Mouse (Mus musculus): ENCODE data around the gene Dnaja2. TPM values are rescaled to one million over a fixed set of nuclear protein-coding genes. Genes with fewer than 3 reads are reported as not detected.

Dnaja2 gene
- polyA plus RNA-seq, 1 experiment from 2014 or later: 130 TPM

DNA sequence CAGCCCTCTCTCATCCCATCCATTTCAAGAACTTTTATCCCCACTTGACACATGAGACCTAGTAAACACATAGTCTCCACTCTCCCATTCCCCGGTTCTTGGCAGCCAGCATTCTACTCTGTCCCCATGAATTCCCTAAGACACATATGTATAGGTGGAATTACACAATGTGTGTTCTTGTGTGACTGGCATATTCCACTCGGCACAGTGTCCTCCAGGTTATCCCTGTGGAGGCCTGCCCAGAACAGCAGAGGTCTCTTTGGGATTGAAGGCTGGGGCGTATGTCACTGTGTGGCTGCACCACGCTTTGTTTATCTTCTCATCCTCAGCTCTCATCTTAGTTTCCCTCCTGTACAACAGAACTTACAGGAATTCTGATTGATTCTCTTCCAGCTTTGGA is 34.6 kb downstream of the Dnaja2 start:
- Histone ChIP-seq H3K4me3 (no peak overlapping the region), H3K4me2 (no peak overlapping the region), H3K9me3 (replicated peaks) (no peaks in the 10 kb centered on the region), H3K27me3 (no peaks in the 10 kb centered on the region), H3K9ac (no peak overlapping the region), H3K4me1 (replicated peaks) (peaks cover 2% of the 10 kb centered on the region; the same call in 1 of the 2 replicates), H3K27ac (no peak overlapping the region), H3K36me3 (peaks cover 3% of the 10 kb centered on the region; the same call in 1 of the 2 replicates)
- no peak for ATAC-seq (replicated peaks; ENCODE audit: insufficient number of reproducible peaks, insufficient read depth, low FRiP score, low read depth)
- 91% methylated on average over 4 of the region's 4 CpGs for WGBS

- peaks cover 3% of the 10 kb centered on the region; the same call in 1 of the 2 replicates for H3K4me1 ChIP-seq (replicated peaks)
- peaks cover 3% of the 10 kb centered on the region; the same call in 1 of the 2 replicates for H3K36me3 ChIP-seq
- no peaks in the 10 kb centered on the region for H3K9me3 ChIP-seq (replicated peaks)
- 84% methylated on average over 10 of the region's 10 CpGs for WGBS
- H3K4me2 ChIP-seq: no peak overlapping the region
- ATAC-seq (replicated peaks; ENCODE audit: insufficient number of reproducible peaks, insufficient read depth, low FRiP score, low read depth): no peak
- H3K27me3 ChIP-seq: no peaks in the 10 kb centered on the region
- no peak overlapping the region for H3K9ac ChIP-seq
- no peak overlapping the region for H3K4me3 ChIP-seq
- no peak overlapping the region for H3K27ac ChIP-seq
Measured at GRCm38 (mm10) chr8:85517956-85518355, 37.2 kb downstream of the Dnaja2 start.

DNA sequence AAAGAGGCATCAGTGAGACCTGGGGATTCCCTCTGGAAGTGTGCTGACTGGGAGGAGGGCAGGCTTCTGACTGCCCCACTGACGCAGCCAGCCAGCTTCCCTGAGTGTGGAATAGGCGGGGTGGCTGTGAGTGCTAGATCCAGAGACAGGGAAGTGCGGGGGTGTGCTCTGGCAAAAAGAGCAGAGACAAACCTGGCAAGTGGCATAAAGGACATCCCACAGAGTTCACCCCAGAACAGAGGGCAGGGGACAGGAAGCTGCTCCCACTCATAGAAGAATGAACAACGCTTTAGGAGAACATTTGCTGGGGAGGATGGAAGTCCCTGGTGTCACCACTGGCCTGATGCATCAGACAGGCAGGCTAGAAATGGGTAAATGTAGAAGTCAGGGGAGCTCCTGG is 37.8 kb downstream of the Dnaja2 start:
- H3K27ac ChIP-seq: no peak overlapping the region
- no peak overlapping the region for H3K9ac ChIP-seq
- ATAC-seq (replicated peaks; ENCODE audit: insufficient number of reproducible peaks, insufficient read depth, low FRiP score, low read depth): no peak
- no peaks in the 10 kb centered on the region for H3K27me3 ChIP-seq
- H3K9me3 ChIP-seq (replicated peaks): no peaks in the 10 kb centered on the region
- H3K4me1 ChIP-seq (replicated peaks): peaks cover 3% of the 10 kb centered on the region; the same call in 1 of the 2 replicates
- no peak overlapping the region for H3K4me2 ChIP-seq
- WGBS: 63% methylated on average over 4 of the region's 4 CpGs
- no peak overlapping the region for H3K4me3 ChIP-seq
- peaks cover 3% of the 10 kb centered on the region; the same call in 1 of the 2 replicates for H3K36me3 ChIP-seq

- 62% methylated on average over 7 of the region's 7 CpGs for WGBS
- Histone ChIP-seq H3K9me3 (replicated peaks) (no peaks in the 10 kb centered on the region), H3K27ac (no peak overlapping the region), H3K36me3 (peaks cover 3% of the 10 kb centered on the region; the same call in 1 of the 2 replicates), H3K4me1 (replicated peaks) (peaks cover 3% of the 10 kb centered on the region; the same call in 1 of the 2 replicates), H3K4me3 (no peak overlapping the region), H3K9ac (no peak overlapping the region), H3K27me3 (no peaks in the 10 kb centered on the region), H3K4me2 (no peak overlapping the region)
- no peak for ATAC-seq (replicated peaks; ENCODE audit: insufficient number of reproducible peaks, insufficient read depth, low FRiP score, low read depth)
Measured at GRCm38 (mm10) chr8:85515391-85515790, 39.8 kb downstream of the Dnaja2 start.

GRCm38 (mm10) chr8:85513283-85513682 is 41.9 kb downstream of the Dnaja2 start:
- Histone ChIP-seq H3K36me3 (no peaks in the 10 kb centered on the region), H3K9me3 (replicated peaks) (no peaks in the 10 kb centered on the region), H3K27ac (no peak overlapping the region), H3K4me3 (no peak overlapping the region), H3K4me1 (replicated peaks) (peaks cover 3% of the 10 kb centered on the region; the same call in 1 of the 2 replicates), H3K27me3 (no peaks in the 10 kb centered on the region), H3K4me2 (no peak overlapping the region), H3K9ac (no peak overlapping the region)
- 72% methylated on average over 4 of the region's 4 CpGs for WGBS
- no peak for ATAC-seq (replicated peaks; ENCODE audit: insufficient number of reproducible peaks, insufficient read depth, low FRiP score, low read depth)

DNA sequence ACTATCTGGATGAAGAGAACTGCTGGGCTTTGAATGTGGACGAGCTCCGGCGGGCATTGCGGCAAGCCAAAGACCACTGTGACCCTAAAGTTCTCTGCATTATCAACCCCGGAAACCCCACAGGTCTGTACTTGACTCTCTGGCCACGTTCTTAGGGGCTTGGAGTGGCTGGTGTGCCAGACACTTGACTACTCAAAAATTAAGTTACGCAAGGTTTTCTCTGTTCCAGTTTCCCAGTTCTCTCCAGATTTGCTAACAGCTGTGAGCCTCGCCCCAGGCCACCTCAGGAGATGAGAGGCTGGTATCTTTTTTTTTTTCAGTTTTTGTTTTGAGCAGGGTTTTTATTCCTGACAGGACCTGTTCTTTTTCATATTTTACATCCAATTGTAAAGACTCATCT is 42.9 kb downstream of the Dnaja2 start:
- no peak overlapping the region for H3K4me3 ChIP-seq
- H3K4me2 ChIP-seq: no peak overlapping the region
- H3K9ac ChIP-seq: no peak overlapping the region
- no peaks in the 10 kb centered on the region for H3K9me3 ChIP-seq (replicated peaks)
- no peaks in the 10 kb centered on the region for H3K36me3 ChIP-seq
- H3K27me3 ChIP-seq: no peaks in the 10 kb centered on the region
- no peak for ATAC-seq (replicated peaks; ENCODE audit: insufficient number of reproducible peaks, insufficient read depth, low FRiP score, low read depth)
- WGBS: 89% methylated on average over 8 of the region's 8 CpGs
- H3K27ac ChIP-seq: no peak overlapping the region
- peaks cover 3% of the 10 kb centered on the region; the same call in 1 of the 2 replicates for H3K4me1 ChIP-seq (replicated peaks)

DNA sequence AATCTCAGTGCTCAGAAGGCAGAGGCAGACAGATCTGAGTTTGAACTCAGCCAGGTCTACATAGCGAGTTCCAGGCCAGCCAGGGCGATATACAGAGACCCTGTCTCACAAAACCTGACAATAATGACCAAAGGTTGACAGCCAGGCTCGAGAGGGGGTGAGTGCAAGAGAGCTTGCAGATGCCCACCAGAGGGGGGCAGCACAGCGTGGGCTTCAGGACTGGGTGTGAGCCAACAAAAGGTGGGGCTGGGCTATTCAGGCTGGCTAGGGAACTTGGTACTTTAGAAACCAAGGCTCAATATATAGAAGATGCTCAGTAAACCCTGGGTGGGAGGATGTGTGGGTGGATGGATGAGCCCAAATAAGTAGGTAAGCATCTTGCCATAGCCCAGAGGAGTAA is 46.5 kb downstream of the Dnaja2 start:
- no peaks in the 10 kb centered on the region for H3K4me1 ChIP-seq (replicated peaks)
- 74% methylated on average over 4 of the region's 4 CpGs for WGBS
- no peak overlapping the region for H3K4me3 ChIP-seq
- no peak overlapping the region for H3K27ac ChIP-seq
- no peaks in the 10 kb centered on the region for H3K9me3 ChIP-seq (replicated peaks)
- no peak for ATAC-seq (replicated peaks; ENCODE audit: insufficient number of reproducible peaks, insufficient read depth, low FRiP score, low read depth)
- H3K36me3 ChIP-seq: no peaks in the 10 kb centered on the region
- no peak overlapping the region for H3K4me2 ChIP-seq
- H3K27me3 ChIP-seq: no peaks in the 10 kb centered on the region
- H3K9ac ChIP-seq: no peak overlapping the region

DNA sequence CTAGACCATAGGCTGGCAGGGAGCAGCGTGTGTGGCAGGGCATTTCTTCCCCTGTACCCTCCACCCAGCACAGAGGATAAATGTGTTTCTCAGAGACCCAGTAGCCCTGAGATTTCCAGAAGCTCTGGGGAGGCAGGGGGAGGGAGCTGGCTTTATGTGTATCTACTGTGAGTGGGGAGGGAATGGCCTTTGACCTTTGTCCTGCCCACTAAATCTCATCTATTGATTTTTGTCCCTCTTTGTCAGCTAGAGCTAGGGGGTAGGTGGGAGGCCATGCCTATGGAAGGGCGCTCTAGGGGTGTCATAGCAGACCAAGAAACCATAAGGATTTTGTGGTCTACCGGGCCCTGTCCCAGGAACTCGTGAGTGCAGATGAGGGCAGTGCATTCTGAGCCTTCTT is 48.5 kb downstream of the Dnaja2 start:
- no peaks in the 10 kb centered on the region for H3K36me3 ChIP-seq
- no peaks in the 10 kb centered on the region for H3K27me3 ChIP-seq
- ATAC-seq (replicated peaks; ENCODE audit: insufficient number of reproducible peaks, insufficient read depth, low FRiP score, low read depth): no peak
- no peaks in the 10 kb centered on the region for H3K9me3 ChIP-seq (replicated peaks)
- H3K4me3 ChIP-seq: no peak overlapping the region
- WGBS: 79% methylated on average over 4 of the region's 4 CpGs
- no peak overlapping the region for H3K27ac ChIP-seq
- H3K4me1 ChIP-seq (replicated peaks): peaks cover 3% of the 10 kb centered on the region
- H3K4me2 ChIP-seq: no peak overlapping the region
- H3K9ac ChIP-seq: no peak overlapping the region

GRCm38 (mm10) chr8:85504704-85505103 is 50.4 kb downstream of the Dnaja2 start:
- ATAC-seq (replicated peaks; ENCODE audit: insufficient number of reproducible peaks, insufficient read depth, low FRiP score, low read depth): no peak
- H3K9me3 ChIP-seq (replicated peaks): no peaks in the 10 kb centered on the region
- H3K4me1 ChIP-seq (replicated peaks): peaks cover 13% of the 10 kb centered on the region
- H3K36me3 ChIP-seq: no peaks in the 10 kb centered on the region
- no peak overlapping the region for H3K9ac ChIP-seq
- 92% methylated on average over 6 of the region's 6 CpGs for WGBS
- H3K4me3 ChIP-seq: no peak overlapping the region
- no peaks in the 10 kb centered on the region for H3K27me3 ChIP-seq
- no peak overlapping the region for H3K27ac ChIP-seq
- no peak overlapping the region for H3K4me2 ChIP-seq

- ATAC-seq (replicated peaks; ENCODE audit: insufficient number of reproducible peaks, insufficient read depth, low FRiP score, low read depth): no peak
- Histone ChIP-seq H3K36me3 (no peaks in the 10 kb centered on the region), H3K4me3 (no peak overlapping the region), H3K9me3 (replicated peaks) (no peaks in the 10 kb centered on the region), H3K27ac (no peak overlapping the region), H3K4me1 (replicated peaks) (peaks cover 16% of the 10 kb centered on the region), H3K27me3 (no peaks in the 10 kb centered on the region), H3K4me2 (no peak overlapping the region), H3K9ac (no peak overlapping the region)
- WGBS: 68% methylated on average over 3 of the region's 3 CpGs
Measured at GRCm38 (mm10) chr8:85503065-85503464, 52.1 kb downstream of the Dnaja2 start.

DNA sequence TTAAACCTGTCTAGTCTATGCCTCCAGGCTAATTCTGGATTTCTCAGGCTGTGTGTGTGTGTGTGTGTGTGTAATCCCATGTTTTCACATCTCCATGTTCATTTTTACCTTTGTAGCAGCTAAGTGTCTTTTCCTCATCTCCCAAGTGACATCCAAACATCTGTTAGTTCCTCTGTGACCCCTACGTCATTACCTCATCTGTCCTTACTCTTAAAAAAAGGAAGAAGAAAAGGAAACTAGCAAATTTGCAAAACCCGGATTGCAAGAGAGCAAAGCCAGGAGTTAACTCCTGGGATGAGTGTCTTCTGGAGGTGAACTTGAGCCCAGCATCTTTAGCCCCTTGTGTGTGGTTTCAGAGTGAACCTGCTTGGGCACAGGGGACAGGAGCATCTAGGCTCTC is 52.8 kb downstream of the Dnaja2 start:
- Histone ChIP-seq H3K9me3 (replicated peaks) (no peaks in the 10 kb centered on the region), H3K4me1 (replicated peaks) (peaks cover 16% of the 10 kb centered on the region), H3K27ac (no peak overlapping the region), H3K36me3 (no peaks in the 10 kb centered on the region), H3K9ac (no peak overlapping the region), H3K4me2 (no peak overlapping the region), H3K4me3 (no peak overlapping the region), H3K27me3 (no peaks in the 10 kb centered on the region)
- 70% methylated on average over 2 of the region's 2 CpGs for WGBS
- no peak for ATAC-seq (replicated peaks; ENCODE audit: insufficient number of reproducible peaks, insufficient read depth, low FRiP score, low read depth)

- H3K4me2 ChIP-seq: no peak overlapping the region
- H3K9ac ChIP-seq: no peak overlapping the region
- no peak overlapping the region for H3K4me3 ChIP-seq
- peak overlapping the region; percentile 6; the same call in 1 of the 2 replicates for H3K27ac ChIP-seq
- peaks cover 16% of the 10 kb centered on the region for H3K4me1 ChIP-seq (replicated peaks)
- WGBS: 61% methylated on average over 11 of the region's 11 CpGs
- H3K36me3 ChIP-seq: no peaks in the 10 kb centered on the region
- peak; percentile 41; the same call in 1 of the 2 replicates for ATAC-seq (replicated peaks; ENCODE audit: insufficient number of reproducible peaks, insufficient read depth, low FRiP score, low read depth)
- no peaks in the 10 kb centered on the region for H3K27me3 ChIP-seq
- no peaks in the 10 kb centered on the region for H3K9me3 ChIP-seq (replicated peaks)
Measured at GRCm38 (mm10) chr8:85500955-85501685, 54.0 kb downstream of the Dnaja2 start.

All from heart, embryonic 15.5 days (tissue).